Mouse (Mus musculus) myocyte (in vitro differentiated cells): ENCODE results near the gene Plekhb2.

Experiments
- CEBPB ChIP-seq: IDR thresholded peaks from 2 replicates; pipeline ENCODE4 v1.6.1; 2011; ENCODE audit warnings: mild to moderate bottlenecking, moderate library complexity; ENCODE audit not compliant: poor library complexity, insufficient read depth, severe bottlenecking
- E2F4 ChIP-seq: IDR thresholded peaks from one replicate; pipeline ENCODE4 v1.6.1; 2011; ENCODE audit warnings: mild to moderate bottlenecking, control low read depth, moderate library complexity; ENCODE audit not compliant: insufficient read depth
- MAX ChIP-seq: IDR thresholded peaks from one replicate; pipeline ENCODE4 v1.6.1; 2011; ENCODE audit warnings: low read depth, mild to moderate bottlenecking, control low read depth
- MYOD1 ChIP-seq, 3 experiments: IDR thresholded peaks; one replicate each; pipeline ENCODE4 v1.6.1; 2011; ENCODE audit warnings: control low read depth in 2 of 3, low read depth in 2 of 3, mild to moderate bottlenecking in 2 of 3, moderate library complexity in 1 of 3; ENCODE audit not compliant: insufficient read length in 2 of 3, control insufficient read depth in 1 of 3
- MYOG ChIP-seq, 3 experiments: IDR thresholded peaks; one replicate each; pipeline ENCODE4 v1.6.1; 2011; ENCODE audit warnings: control low read depth in 2 of 3, low read depth in 2 of 3, mild to moderate bottlenecking in 2 of 3; ENCODE audit not compliant: insufficient read length in 2 of 3, control insufficient read depth in 1 of 3, insufficient read depth in 1 of 3
- POLR2A ChIP-seq: IDR thresholded peaks from one replicate; pipeline ENCODE4 v1.6.1; 2011; ENCODE audit warnings: low read depth, mild to moderate bottlenecking, control low read depth, moderate library complexity; ENCODE audit not compliant: insufficient read length
- POLR2AphosphoS2 ChIP-seq: IDR thresholded peaks from one replicate; pipeline ENCODE4 v1.6.1; 2011; ENCODE audit warnings: low read depth, control low read depth; ENCODE audit not compliant: insufficient read length
- REST ChIP-seq: IDR thresholded peaks from one replicate; pipeline ENCODE4 v1.6.1; 2011; ENCODE audit warnings: mild to moderate bottlenecking, control low read depth, moderate library complexity; ENCODE audit not compliant: insufficient read depth, insufficient read length
- SRF ChIP-seq: IDR thresholded peaks from one replicate; pipeline ENCODE4 v1.6.1; 2011; ENCODE audit warnings: low read depth; ENCODE audit not compliant: control insufficient read depth, insufficient read length
- TCF12 ChIP-seq: IDR thresholded peaks from one replicate; pipeline ENCODE4 v1.6.1; 2011; ENCODE audit warnings: mild to moderate bottlenecking, control low read depth; ENCODE audit not compliant: poor library complexity, insufficient read depth, severe bottlenecking
- TCF3 ChIP-seq: IDR thresholded peaks from one replicate; pipeline ENCODE4 v1.6.1; 2011; ENCODE audit warnings: low read depth, control low read depth; ENCODE audit not compliant: insufficient read length
- USF1 ChIP-seq: IDR thresholded peaks from one replicate; pipeline ENCODE4 v1.6.1; 2011; ENCODE audit warnings: low read depth, mild to moderate bottlenecking, control low read depth, moderate library complexity

- TF ChIP-seq POLR2A (no peak), SRF (no peak), MAX (no peak), REST (no peak), MYOG (IDR thresholded peaks at IDR 0.05; ENCODE audit: control insufficient read depth in 1 of 3, insufficient read depth in 1 of 3, insufficient read length in 2 of 3, low read depth in 2 of 3) (no peak), MYOD1 (IDR thresholded peaks at IDR 0.05; ENCODE audit: control insufficient read depth in 1 of 3, insufficient read length in 2 of 3, low read depth in 2 of 3) (no peak), USF1 (no peak), POLR2AphosphoS2 (no peak), TCF12 (no peak), CEBPB (no peak), TCF3 (no peak), E2F4 (no peak)
These were observed 30.4 kb upstream of the Plekhb2 start for GRCm38 (mm10) chr1:34819225-34819910.
